Mouse (Mus musculus) intestine, embryonic 14.5 days (tissue): ENCODE measurements at regions not wholly inside any gene's neighbourhood (a gene's known extent, or its start where the extent isn't known, plus 50 kb on each side); places are given as distances from the start of the nearest gene placed in this dataset.
A peak's percentile ranks its signal among the peaks of the same experiment; 100 is the strongest.

ENCODE experiments used
- ATAC-seq: fragments of 200-750 bp; cut with Nextera tagmentation; replicated peaks from 2 replicates; pipeline ENCODE4 v1.8.0; 2017; ENCODE audit warnings: low read depth, moderate number of reproducible peaks, moderate TSS enrichment, moderate library complexity; ENCODE audit not compliant: low FRiP score, low TSS enrichment
- DNase-seq: peaks from one replicate; pipeline ENCODE4 v3.0.0-alpha.2; 2018; ENCODE audit warnings: low spot score
- H3K27ac ChIP-seq: fragments of 300-500 bp; sonication (generic); 2 replicates; pipeline ENCODE4 v1.5.1; 2014; ENCODE audit warnings: low read depth, mild to moderate bottlenecking, control low read depth
- H3K27me3 ChIP-seq: fragments of 300-500 bp; sonication (generic); replicated peaks from 2 replicates; pipeline ENCODE4 v1.6.1; 2014; ENCODE audit warnings: low read length, control low read depth; ENCODE audit not compliant: control insufficient read depth, insufficient read depth
- H3K36me3 ChIP-seq: fragments of 300-500 bp; sonication (generic); 2 replicates; pipeline ENCODE4 v1.6.1; 2014; ENCODE audit warnings: low read length, control low read depth; ENCODE audit not compliant: control insufficient read depth, insufficient read depth
- H3K4me1 ChIP-seq: fragments of 300-500 bp; sonication (generic); replicated peaks from 2 replicates; pipeline ENCODE4 v1.6.1; 2014; ENCODE audit warnings: low read length, control low read depth, mixed read lengths; ENCODE audit not compliant: control insufficient read depth, insufficient read depth
- H3K4me2 ChIP-seq: fragments of 300-500 bp; sonication (generic); 2 replicates; pipeline ENCODE4 v1.6.1; 2014; ENCODE audit warnings: low read length
- H3K4me3 ChIP-seq: fragments of 300-500 bp; sonication (generic); 2 replicates; pipeline ENCODE4 v1.5.1; 2014; ENCODE audit warnings: low read depth, low read length, control low read depth, mixed read lengths
- H3K9ac ChIP-seq: fragments of 300-500 bp; sonication (generic); 2 replicates; pipeline ENCODE4 v1.6.1; 2014; ENCODE audit warnings: mild to moderate bottlenecking, low read length
- H3K9me3 ChIP-seq: fragments of 300-500 bp; sonication (generic); 2 replicates; pipeline ENCODE4 v1.6.1; 2016; ENCODE audit warnings: low read length, control low read depth; ENCODE audit not compliant: control insufficient read depth
- WGBS: fragments of 180-500 bp; shearing (Covaris S2); extraction: QIAGEN DNeasy Blood & Tissue Kit; methylation state at CpG from one replicate; pipeline ENCODE4 v1.1.7; 2014; 5-methylcytosine and 5-hydroxymethylcytosine counted together

DNA sequence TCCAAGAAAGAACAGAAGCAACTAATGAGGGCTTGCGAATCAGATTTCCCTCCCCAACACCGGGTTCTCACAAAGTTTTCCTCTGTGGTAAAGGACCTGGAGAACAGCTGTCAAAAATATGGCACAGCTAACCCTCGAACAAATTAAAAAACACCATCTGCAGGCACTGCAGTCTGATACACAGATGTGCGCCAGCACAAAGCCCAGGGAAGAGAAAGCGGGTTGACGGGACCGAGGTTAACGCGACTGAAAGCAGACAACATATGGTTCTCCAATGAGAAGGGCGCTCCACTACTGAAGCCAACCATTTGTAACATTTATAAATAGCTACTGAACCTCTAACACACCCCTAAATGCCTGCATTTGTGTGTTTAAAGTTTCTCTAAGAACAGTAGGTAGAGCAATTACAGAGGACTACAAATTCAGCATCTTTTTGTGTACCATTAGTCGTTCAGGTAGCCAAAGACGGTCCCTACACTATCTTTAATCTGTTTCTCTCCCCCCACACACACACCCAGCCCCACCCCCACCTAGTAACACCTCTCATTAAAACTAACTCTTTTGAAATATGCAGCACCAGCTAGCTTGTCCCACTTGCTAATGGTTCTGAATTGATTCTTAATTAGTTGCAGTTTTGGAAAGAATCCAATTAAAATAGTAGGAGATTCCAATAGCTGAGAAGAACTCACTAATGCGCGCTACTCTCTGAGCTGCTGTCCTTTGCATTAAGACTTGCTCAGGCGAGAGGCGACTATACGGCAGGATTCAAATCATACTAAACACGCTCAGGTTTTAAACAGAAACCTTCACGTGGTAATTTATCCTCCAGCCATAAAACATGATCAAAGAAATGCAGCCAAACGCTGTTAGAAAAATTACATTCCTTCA lies 236.0 kb upstream of the Hnrnpa3 start:
- Histone ChIP-seq H3K9ac (no peak overlapping the region), H3K4me1 (no peaks in the 10 kb centered on the region), H3K4me3 (no peak overlapping the region), H3K4me2 (no peak overlapping the region), H3K9me3 (no peaks in the 10 kb centered on the region), H3K27me3 (no peaks in the 10 kb centered on the region), H3K36me3 (no peaks in the 10 kb centered on the region), H3K27ac (no peak overlapping the region)
- 65% methylated on average over 20 of the region's 20 CpGs for WGBS
- no peak for ATAC-seq
- DNase-seq: no peak

DNA sequence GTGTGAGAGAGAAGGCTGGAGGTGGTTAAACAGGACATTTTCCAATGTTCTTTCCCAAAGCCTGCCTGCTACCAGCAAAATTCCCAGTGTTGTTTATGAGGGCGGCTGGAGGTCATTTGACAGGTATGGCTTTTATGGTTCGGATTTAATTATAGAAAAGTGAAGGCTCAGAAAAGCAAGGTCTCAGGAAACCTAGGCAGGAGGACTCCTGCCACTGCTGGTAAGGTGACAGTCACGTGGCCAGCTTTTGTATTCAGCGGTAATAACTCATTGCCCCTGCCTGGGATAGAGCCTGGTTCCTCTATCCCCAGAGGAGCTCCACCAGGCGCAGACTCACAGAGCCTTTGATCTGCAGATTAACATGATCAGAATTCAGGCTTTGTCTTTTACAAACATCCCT lies 235.2 kb upstream of the Hnrnpa3 start:
- no peak overlapping the region for H3K4me3 ChIP-seq
- H3K27me3 ChIP-seq: no peaks in the 10 kb centered on the region
- no peak overlapping the region for H3K9ac ChIP-seq
- H3K9me3 ChIP-seq: no peaks in the 10 kb centered on the region
- ATAC-seq (no peak), DNase-seq (peak; percentile 56)
- H3K4me1 ChIP-seq: no peaks in the 10 kb centered on the region
- no peak overlapping the region for H3K27ac ChIP-seq
- H3K36me3 ChIP-seq: no peaks in the 10 kb centered on the region
- 27% methylated on average over 5 of the region's 5 CpGs for WGBS
- no peak overlapping the region for H3K4me2 ChIP-seq

DNA sequence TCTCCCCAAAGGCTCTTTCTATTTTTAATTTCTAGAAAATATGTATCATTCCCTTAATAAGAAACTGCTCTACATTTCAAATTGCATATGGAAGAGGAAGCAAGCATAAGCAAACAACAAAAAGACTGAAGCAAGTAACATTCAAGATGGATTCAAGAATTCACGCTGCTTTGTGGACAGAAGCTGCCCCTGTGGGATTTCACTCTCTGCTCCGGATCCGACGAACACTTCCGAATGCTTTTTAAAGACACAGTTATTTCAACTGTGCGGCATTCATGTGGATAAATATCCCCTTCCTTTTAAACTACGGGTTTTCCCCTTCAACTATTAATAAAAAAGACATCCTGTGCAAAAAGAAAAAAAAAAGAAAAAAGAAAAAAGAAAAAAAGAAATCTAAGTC lies 234.7 kb upstream of the Hnrnpa3 start:
- H3K9me3 ChIP-seq: no peaks in the 10 kb centered on the region
- no peaks in the 10 kb centered on the region for H3K36me3 ChIP-seq
- WGBS: 33% methylated on average over 7 of the region's 7 CpGs
- no peak for DNase-seq
- H3K4me1 ChIP-seq: no peaks in the 10 kb centered on the region
- ATAC-seq: no peak
- H3K4me2 ChIP-seq: peak overlapping the region; percentile 13; the same call in 1 of the 2 replicates
- no peak overlapping the region for H3K4me3 ChIP-seq
- no peak overlapping the region for H3K27ac ChIP-seq
- H3K27me3 ChIP-seq: no peaks in the 10 kb centered on the region
- H3K9ac ChIP-seq: no peak overlapping the region

DNA sequence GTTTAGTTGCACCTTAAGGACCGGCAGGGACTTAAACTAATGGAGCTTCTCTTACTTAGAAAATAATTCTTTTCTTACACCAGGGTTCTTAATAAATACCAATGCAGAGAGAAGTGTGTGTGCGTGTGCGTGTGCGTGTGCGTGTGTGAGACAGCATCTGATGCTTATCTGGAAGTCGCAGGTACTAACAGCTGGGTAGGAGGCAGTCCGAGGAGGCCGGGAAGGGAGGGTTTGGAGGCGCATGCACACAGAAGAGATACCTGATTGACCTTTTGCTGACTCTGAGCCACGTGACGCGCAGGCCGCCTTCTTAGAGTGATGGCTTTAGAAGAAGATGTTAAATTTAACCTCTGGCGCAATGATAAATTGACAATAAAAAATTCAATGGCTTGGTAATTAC lies 234.2 kb upstream of the Hnrnpa3 start:
- Histone ChIP-seq H3K27me3 (no peaks in the 10 kb centered on the region), H3K27ac (no peak overlapping the region), H3K4me2 (no peak overlapping the region), H3K4me3 (no peak overlapping the region), H3K9me3 (no peaks in the 10 kb centered on the region), H3K4me1 (no peaks in the 10 kb centered on the region), H3K36me3 (no peaks in the 10 kb centered on the region), H3K9ac (no peak overlapping the region)
- ATAC-seq (no peak), DNase-seq (no peak)
- 61% methylated on average over 14 of the region's 14 CpGs for WGBS

DNA sequence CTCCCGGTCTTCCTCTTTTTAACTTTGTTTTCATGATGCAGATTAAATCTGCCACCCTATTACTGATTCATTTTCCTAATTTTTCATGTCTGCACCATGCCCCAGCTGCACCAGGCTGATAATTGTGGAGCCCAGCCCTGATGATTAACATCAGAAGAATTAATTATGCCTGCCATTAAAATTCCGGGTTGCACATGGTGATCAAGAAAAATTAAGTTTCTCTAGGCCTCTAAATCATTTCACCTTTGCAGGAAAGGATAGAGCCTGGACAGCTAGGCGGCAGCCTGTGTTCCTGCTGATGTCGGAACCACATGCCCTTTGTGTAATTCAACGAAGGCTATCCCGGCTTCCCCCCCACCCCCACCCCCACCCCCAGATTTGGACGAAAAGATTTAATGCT lies 233.7 kb upstream of the Hnrnpa3 start:
- Histone ChIP-seq H3K9me3 (no peaks in the 10 kb centered on the region), H3K27me3 (no peaks in the 10 kb centered on the region), H3K27ac (no peak overlapping the region), H3K36me3 (no peaks in the 10 kb centered on the region), H3K4me3 (no peak overlapping the region), H3K4me2 (no peak overlapping the region), H3K4me1 (no peaks in the 10 kb centered on the region), H3K9ac (no peak overlapping the region)
- 40% methylated on average over 7 of the region's 7 CpGs for WGBS
- DNase-seq (peak; percentile 39), ATAC-seq (no peak)

DNA sequence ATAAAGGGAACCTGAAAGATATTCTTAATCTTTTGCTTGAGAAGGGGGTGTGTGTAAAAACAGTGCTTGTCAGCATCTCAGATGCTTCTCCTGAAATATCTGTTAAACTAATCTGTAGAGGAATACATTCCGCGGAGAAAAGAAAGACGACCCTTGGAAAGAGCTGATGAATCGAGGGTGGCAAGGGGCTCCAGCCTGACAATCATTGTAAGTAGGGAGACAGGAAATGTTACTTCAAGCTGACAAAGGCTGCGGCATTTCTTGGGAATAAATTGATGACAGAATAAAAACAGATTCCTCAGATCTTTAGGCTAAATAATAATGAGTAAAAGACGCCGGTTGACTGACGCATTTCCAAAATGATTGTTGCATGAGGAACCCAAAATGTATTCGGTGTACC lies 233.3 kb upstream of the Hnrnpa3 start:
- H3K4me1 ChIP-seq: no peaks in the 10 kb centered on the region
- H3K27ac ChIP-seq: no peak overlapping the region
- H3K9ac ChIP-seq: no peak overlapping the region
- no peaks in the 10 kb centered on the region for H3K36me3 ChIP-seq
- no peak overlapping the region for H3K4me3 ChIP-seq
- no peak for ATAC-seq
- 61% methylated on average over 9 of the region's 9 CpGs for WGBS
- no peaks in the 10 kb centered on the region for H3K27me3 ChIP-seq
- H3K9me3 ChIP-seq: no peaks in the 10 kb centered on the region
- H3K4me2 ChIP-seq: no peak overlapping the region
- DNase-seq: no peak

DNA sequence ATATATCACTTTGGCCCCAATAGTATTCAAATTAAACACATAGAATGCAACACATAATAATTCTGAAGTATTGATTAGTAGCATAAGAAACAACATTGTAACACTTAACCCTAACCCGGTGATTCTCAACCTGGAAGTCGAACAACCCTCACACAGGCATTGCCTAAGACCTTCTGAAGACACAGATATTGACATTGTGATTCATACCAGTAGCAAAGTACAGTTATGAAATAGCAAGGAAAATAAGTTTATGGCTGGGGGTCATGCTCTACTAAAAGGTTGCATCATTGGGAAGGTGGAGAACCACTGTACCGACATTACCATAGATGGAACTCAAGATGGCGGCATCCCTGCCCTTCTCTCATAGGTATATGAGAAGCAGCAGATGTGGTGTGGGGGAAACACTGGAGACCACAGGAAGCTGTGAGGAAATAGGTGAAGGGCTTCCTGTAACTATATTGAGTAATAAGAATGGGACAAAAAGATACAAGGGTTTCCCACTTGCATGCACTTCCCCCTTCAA lies 231.1 kb upstream of the Hnrnpa3 start:
- Histone ChIP-seq H3K36me3 (no peaks in the 10 kb centered on the region), H3K9me3 (no peaks in the 10 kb centered on the region), H3K27ac (no peak overlapping the region), H3K4me2 (no peak overlapping the region), H3K27me3 (no peaks in the 10 kb centered on the region), H3K4me3 (no peak overlapping the region), H3K9ac (no peak overlapping the region), H3K4me1 (no peaks in the 10 kb centered on the region)
- WGBS: 97% methylated on average over 4 of the region's 4 CpGs
- DNase-seq (peak; percentile 4), ATAC-seq (no peak)

DNA sequence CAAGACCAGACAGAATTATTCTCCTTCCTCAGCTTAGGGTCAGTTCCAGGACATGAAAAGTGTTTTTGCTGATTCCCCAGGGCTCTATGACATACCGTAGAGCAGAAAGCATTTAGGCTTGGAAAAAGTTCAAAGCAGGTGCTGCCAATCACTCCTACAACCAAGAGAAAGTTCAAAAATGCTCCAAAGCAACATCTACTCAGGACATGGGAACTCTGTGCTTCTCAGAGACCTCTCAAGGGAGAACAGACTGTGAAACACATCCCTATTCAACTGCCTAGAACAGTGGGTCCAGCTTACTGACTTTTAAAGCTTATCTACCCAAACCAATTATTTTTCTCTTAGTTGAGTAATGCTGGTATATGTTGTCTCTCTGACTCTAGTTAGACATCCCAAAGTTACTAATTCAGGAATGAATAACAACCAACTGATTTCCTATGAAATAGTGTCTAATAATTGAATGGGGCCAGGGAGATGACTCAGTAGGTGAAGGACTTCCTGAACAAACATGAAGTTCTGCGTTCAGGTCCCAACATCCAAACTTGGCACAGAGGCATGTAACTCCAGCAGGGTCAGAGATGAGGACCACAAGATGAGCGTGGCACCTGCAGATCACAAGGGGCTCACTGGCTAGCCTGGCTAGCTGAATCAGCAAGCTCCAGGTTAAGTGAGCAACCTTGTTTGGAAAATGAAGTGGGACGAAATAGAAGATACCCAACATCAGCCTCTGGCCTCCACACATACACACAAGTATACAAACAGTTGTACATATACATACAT lies 228.7 kb upstream of the Hnrnpa3 start:
- Histone ChIP-seq H3K4me3 (no peak overlapping the region), H3K4me2 (no peak overlapping the region), H3K9me3 (no peaks in the 10 kb centered on the region), H3K4me1 (no peaks in the 10 kb centered on the region), H3K9ac (no peak overlapping the region), H3K27me3 (no peaks in the 10 kb centered on the region), H3K36me3 (no peaks in the 10 kb centered on the region), H3K27ac (no peak overlapping the region)
- 87% methylated on average over 4 of the region's 4 CpGs for WGBS
- DNase-seq: no peak
- no peak for ATAC-seq
